Mouse (Mus musculus): ENCODE data around the gene Glt1d1. TPM values are rescaled to one million over a fixed set of nuclear protein-coding genes. Genes with fewer than 3 reads are reported as not detected.
A peak's percentile ranks its signal among the peaks of the same experiment; 100 is the strongest.

Gene Glt1d1
- polyA plus RNA-seq, 1 experiment: 37.9 TPM

- Histone ChIP-seq H3K36me3 (ENCODE audit: control insufficient read depth, insufficient read depth, low read length) (no peaks in the 10 kb centered on the region), H3K4me3 (ENCODE audit: control insufficient read depth, low read depth, low read length) (peak overlapping the region; percentile 65), H3K27ac (ENCODE audit: control insufficient read depth, insufficient read depth, low read depth, low read length) (no peak overlapping the region), H3K27me3 (ENCODE audit: control insufficient read depth, insufficient read depth, low read length) (no peaks in the 10 kb centered on the region), H3K4me1 (ENCODE audit: control insufficient read depth, insufficient read depth, low read length) (peaks cover 9% of the 10 kb centered on the region)
- TF ChIP-seq CTCF (IDR thresholded peaks at IDR 0.05; ENCODE audit: control insufficient read depth, insufficient read depth, insufficient replicate concordance, low read depth, low read length): no peak
- TF ChIP-seq POLR2A (IDR thresholded peaks at IDR 0.05; ENCODE audit: control insufficient read depth, low read depth, low read length): no peak
Measured at GRCm38 (mm10) chr5:127631671-127632070, 391 bp upstream of the Glt1d1 start.

- no peak overlapping the region for H3K27ac ChIP-seq (ENCODE audit: control insufficient read depth, insufficient read depth, low read depth, low read length)
- TF ChIP-seq POLR2A (IDR thresholded peaks at IDR 0.05; ENCODE audit: control insufficient read depth, low read depth, low read length): no peak
- TF ChIP-seq CTCF (IDR thresholded peaks at IDR 0.05; ENCODE audit: control insufficient read depth, insufficient read depth, insufficient replicate concordance, low read depth, low read length): no peak
- H3K36me3 ChIP-seq (ENCODE audit: control insufficient read depth, insufficient read depth, low read length): no peaks in the 10 kb centered on the region
- no peaks in the 10 kb centered on the region for H3K27me3 ChIP-seq (ENCODE audit: control insufficient read depth, insufficient read depth, low read length)
- peaks cover 9% of the 10 kb centered on the region for H3K4me1 ChIP-seq (ENCODE audit: control insufficient read depth, insufficient read depth, low read length)
- no peak overlapping the region for H3K4me3 ChIP-seq (ENCODE audit: control insufficient read depth, low read depth, low read length)
Measured at GRCm38 (mm10) chr5:127633188-127633587, 1.1 kb downstream of the Glt1d1 start.

DNA sequence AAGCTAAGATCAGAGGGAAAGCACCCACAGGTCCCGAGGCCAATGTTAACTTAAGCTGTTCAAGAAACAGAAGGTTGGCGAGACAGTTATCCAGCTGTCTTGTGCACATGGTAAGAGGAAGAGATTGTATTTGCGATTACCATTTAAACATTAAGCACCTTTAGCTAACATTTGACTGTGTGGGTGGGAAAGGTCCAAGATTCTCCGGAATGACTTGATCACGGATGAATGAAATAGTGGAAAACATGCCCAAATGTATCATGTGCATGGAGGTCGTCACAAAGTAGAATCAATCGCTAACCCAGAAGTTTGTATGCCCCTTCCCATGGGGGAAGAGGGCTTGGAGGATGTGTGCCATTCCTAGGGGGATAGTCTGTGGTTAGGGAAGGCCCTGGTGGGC lies 1.6 kb downstream of the Glt1d1 start:
- Histone ChIP-seq H3K4me3 (ENCODE audit: control insufficient read depth, low read depth, low read length) (no peak overlapping the region), H3K36me3 (ENCODE audit: control insufficient read depth, insufficient read depth, low read length) (no peaks in the 10 kb centered on the region), H3K27ac (ENCODE audit: control insufficient read depth, insufficient read depth, low read depth, low read length) (no peak overlapping the region), H3K27me3 (ENCODE audit: control insufficient read depth, insufficient read depth, low read length) (no peaks in the 10 kb centered on the region), H3K4me1 (ENCODE audit: control insufficient read depth, insufficient read depth, low read length) (peaks cover 9% of the 10 kb centered on the region)
- TF ChIP-seq CTCF (IDR thresholded peaks at IDR 0.05; ENCODE audit: control insufficient read depth, insufficient read depth, insufficient replicate concordance, low read depth, low read length) (no peak), POLR2A (IDR thresholded peaks at IDR 0.05; ENCODE audit: control insufficient read depth, low read depth, low read length) (no peak)

DNA sequence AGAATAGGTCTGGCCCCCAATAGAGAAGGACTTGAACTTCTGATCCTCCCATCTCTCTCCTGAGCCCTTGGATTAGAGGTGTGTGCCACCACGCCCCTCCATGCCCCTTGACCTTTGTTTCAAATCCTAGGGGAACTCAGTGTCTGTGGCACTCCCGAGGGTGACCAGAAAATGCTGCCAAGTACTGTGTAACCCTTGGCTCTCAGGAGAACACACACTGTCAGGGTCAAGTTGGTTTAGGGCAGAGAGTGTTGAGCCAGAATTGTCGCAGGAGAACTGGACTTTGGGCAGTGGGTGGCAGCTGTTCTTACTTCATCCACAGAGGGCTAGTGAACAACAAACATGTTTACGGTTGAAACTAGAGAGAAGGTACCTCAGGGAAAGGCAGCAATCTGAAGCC lies 5.6 kb downstream of the Glt1d1 start:
- no peaks in the 10 kb centered on the region for H3K36me3 ChIP-seq (ENCODE audit: control insufficient read depth, insufficient read depth, low read length)
- no peaks in the 10 kb centered on the region for H3K27me3 ChIP-seq (ENCODE audit: control insufficient read depth, insufficient read depth, low read length)
- TF ChIP-seq POLR2A (IDR thresholded peaks at IDR 0.05; ENCODE audit: control insufficient read depth, low read depth, low read length) (no peak), CTCF (IDR thresholded peaks at IDR 0.05; ENCODE audit: control insufficient read depth, insufficient read depth, insufficient replicate concordance, low read depth, low read length) (no peak)
- H3K4me1 ChIP-seq (ENCODE audit: control insufficient read depth, insufficient read depth, low read length): peaks cover 8% of the 10 kb centered on the region
- no peak overlapping the region for H3K27ac ChIP-seq (ENCODE audit: control insufficient read depth, insufficient read depth, low read depth, low read length)
- H3K4me3 ChIP-seq (ENCODE audit: control insufficient read depth, low read depth, low read length): no peak overlapping the region

DNA sequence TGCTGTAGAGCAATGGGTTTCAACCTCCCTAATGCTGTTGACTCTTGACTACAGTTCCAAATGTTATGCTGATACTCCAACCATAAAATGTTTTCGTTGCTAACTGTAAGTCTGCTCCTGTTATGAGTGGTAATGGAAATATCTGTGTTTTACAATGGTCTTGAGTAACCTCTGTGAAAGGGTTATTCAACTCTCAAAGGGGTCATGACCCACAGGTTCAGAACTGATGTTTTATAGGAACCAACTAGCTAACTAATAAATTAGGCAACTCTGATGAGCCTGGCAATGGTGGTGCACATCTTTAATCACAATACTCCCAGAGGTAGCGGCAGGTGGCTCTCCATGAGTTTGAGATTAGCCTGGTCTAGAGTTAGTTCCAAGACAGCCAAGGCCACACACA lies 6.1 kb downstream of the Glt1d1 start:
- Histone ChIP-seq H3K27ac (ENCODE audit: control insufficient read depth, insufficient read depth, low read depth, low read length) (no peak overlapping the region), H3K4me1 (ENCODE audit: control insufficient read depth, insufficient read depth, low read length) (peaks cover 7% of the 10 kb centered on the region), H3K27me3 (ENCODE audit: control insufficient read depth, insufficient read depth, low read length) (no peaks in the 10 kb centered on the region), H3K36me3 (ENCODE audit: control insufficient read depth, insufficient read depth, low read length) (no peaks in the 10 kb centered on the region), H3K4me3 (ENCODE audit: control insufficient read depth, low read depth, low read length) (no peak overlapping the region)
- TF ChIP-seq CTCF (IDR thresholded peaks at IDR 0.05; ENCODE audit: control insufficient read depth, insufficient read depth, insufficient replicate concordance, low read depth, low read length): no peak
- no peak for TF ChIP-seq POLR2A (IDR thresholded peaks at IDR 0.05; ENCODE audit: control insufficient read depth, low read depth, low read length)

GRCm38 (mm10) chr5:127639067-127639605 lies 7.1 kb downstream of the Glt1d1 start:
- Histone ChIP-seq H3K36me3 (ENCODE audit: control insufficient read depth, insufficient read depth, low read length) (no peaks in the 10 kb centered on the region), H3K4me1 (ENCODE audit: control insufficient read depth, insufficient read depth, low read length) (peaks cover 7% of the 10 kb centered on the region), H3K4me3 (ENCODE audit: control insufficient read depth, low read depth, low read length) (no peak overlapping the region), H3K27ac (ENCODE audit: control insufficient read depth, insufficient read depth, low read depth, low read length) (no peak overlapping the region), H3K27me3 (ENCODE audit: control insufficient read depth, insufficient read depth, low read length) (no peaks in the 10 kb centered on the region)
- TF ChIP-seq CTCF (IDR thresholded peaks at IDR 0.05; ENCODE audit: control insufficient read depth, insufficient read depth, insufficient replicate concordance, low read depth, low read length): no peak
- no peak for TF ChIP-seq POLR2A (IDR thresholded peaks at IDR 0.05; ENCODE audit: control insufficient read depth, low read depth, low read length)

DNA sequence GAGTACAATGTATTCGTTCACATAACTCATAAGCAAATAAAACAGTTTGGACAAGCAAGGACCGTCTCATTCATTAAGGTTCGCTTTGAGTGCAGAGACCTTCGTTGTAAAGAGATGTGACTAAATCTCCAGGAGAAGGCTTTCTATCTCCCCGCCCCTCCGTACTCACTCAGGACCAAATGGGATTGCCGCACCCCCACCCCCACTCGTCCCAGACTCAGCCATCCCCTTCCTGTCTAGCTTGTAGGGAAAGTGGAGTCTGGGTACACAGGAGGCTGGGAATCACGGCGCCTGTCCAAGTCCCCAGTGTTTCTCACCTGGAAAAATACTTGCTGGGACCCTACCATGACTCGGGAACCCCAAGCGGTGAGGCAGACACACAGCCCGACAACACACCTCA lies 7.6 kb downstream of the Glt1d1 start:
- TF ChIP-seq POLR2A (IDR thresholded peaks at IDR 0.05; ENCODE audit: control insufficient read depth, low read depth, low read length) (no peak), CTCF (IDR thresholded peaks at IDR 0.05; ENCODE audit: control insufficient read depth, insufficient read depth, insufficient replicate concordance, low read depth, low read length) (no peak)
- Histone ChIP-seq H3K27me3 (ENCODE audit: control insufficient read depth, insufficient read depth, low read length) (no peaks in the 10 kb centered on the region), H3K27ac (ENCODE audit: control insufficient read depth, insufficient read depth, low read depth, low read length) (no peak overlapping the region), H3K36me3 (ENCODE audit: control insufficient read depth, insufficient read depth, low read length) (no peaks in the 10 kb centered on the region), H3K4me3 (ENCODE audit: control insufficient read depth, low read depth, low read length) (no peak overlapping the region), H3K4me1 (ENCODE audit: control insufficient read depth, insufficient read depth, low read length) (peaks cover 7% of the 10 kb centered on the region)

DNA sequence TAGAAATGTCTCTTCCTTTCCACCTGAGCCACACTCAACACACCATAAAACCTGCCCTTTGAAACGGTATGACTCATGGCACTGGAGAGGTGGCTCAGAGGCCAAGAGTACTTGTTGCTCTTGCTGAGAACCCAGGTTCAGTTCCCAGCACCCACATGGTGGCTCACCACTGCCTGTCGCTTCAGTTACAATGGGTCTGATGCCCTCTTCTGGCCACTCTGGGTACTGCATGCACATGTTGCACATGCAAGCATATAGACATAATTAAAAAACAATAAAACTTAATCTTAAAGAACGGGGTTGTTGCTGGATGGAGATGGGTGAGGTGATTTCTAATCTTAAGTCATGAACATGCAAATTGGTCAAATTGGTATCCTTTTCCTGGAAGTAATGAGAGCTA lies 8.3 kb downstream of the Glt1d1 start:
- H3K27me3 ChIP-seq (ENCODE audit: control insufficient read depth, insufficient read depth, low read length): no peaks in the 10 kb centered on the region
- H3K36me3 ChIP-seq (ENCODE audit: control insufficient read depth, insufficient read depth, low read length): no peaks in the 10 kb centered on the region
- TF ChIP-seq POLR2A (IDR thresholded peaks at IDR 0.05; ENCODE audit: control insufficient read depth, low read depth, low read length): no peak
- peak; percentile 89 for TF ChIP-seq CTCF (IDR thresholded peaks at IDR 0.05; ENCODE audit: control insufficient read depth, insufficient read depth, insufficient replicate concordance, low read depth, low read length)
- H3K27ac ChIP-seq (ENCODE audit: control insufficient read depth, insufficient read depth, low read depth, low read length): no peak overlapping the region
- H3K4me3 ChIP-seq (ENCODE audit: control insufficient read depth, low read depth, low read length): no peak overlapping the region
- H3K4me1 ChIP-seq (ENCODE audit: control insufficient read depth, insufficient read depth, low read length): peaks cover 7% of the 10 kb centered on the region
